Mouse (Mus musculus): ENCODE results near the gene Zmiz1.

DNA sequence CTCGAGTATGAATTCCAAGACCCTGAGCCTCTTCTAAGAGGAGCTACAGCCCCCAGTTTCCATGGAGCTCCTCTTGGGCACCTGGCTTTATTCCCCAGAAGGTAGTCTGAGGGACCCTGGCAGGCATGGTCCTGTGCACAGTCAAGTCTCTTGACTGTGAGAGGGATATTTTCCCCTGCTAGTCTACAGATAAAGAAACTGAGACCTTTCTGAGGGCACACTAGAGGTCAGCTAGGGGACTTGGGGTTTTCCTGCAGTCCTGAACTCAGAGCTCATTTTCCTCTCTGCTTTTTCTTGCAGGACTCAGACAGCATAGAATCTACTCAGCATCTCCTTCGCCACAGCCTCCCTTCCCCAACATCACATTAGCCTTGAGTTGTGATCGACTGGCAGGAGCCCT lies 43.4 kb downstream of the Zmiz1 start:
- no peak for TF ChIP-seq POLR2A (IDR thresholded peaks at IDR 0.05; ENCODE audit: insufficient read length, low read depth)
- TF ChIP-seq REST (IDR thresholded peaks at IDR 0.05; ENCODE audit: insufficient read depth, insufficient read length): no peak
- no peak for TF ChIP-seq POLR2AphosphoS2 (IDR thresholded peaks at IDR 0.05; ENCODE audit: insufficient read length, low read depth)
- no peak for TF ChIP-seq MYOD1 (IDR thresholded peaks at IDR 0.05; ENCODE audit: control insufficient read depth in 1 of 3, insufficient read length in 2 of 3, low read depth in 2 of 3)
- TF ChIP-seq E2F4 (IDR thresholded peaks at IDR 0.05; ENCODE audit: insufficient read depth): no peak
- no peak for TF ChIP-seq USF1 (IDR thresholded peaks at IDR 0.05; ENCODE audit: low read depth)
